Mouse (Mus musculus): ENCODE data around the gene Hadh. TPM values are rescaled to one million over a fixed set of nuclear protein-coding genes. Genes with fewer than 3 reads are reported as not detected.

Gene Hadh
- total and polyA plus RNA-seq, 3 experiments = 42.3 to 73.4 (median 46.9) TPM

DNA sequence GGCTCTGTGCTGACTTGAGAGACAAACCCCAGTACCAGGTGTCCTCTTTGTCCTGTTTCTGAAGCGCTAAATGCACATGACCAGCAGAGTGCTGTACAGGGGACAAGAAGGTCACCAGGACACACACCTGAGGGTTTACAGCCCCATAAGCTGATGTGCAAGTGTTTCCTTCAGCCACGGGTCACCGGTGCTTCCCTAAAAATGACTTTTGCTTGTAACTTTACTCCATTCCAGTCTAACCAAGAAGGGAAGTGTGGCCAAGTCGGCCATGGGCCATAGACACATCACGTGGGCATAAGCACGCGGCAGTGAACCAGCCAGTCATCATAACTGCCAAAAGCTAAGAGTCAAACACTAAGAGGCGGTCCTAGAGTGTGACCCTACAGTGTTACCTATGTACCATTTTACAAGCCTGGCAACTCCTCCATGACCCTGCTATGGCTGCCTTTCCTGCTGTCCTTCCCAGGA lies 25.3 kb downstream of the Hadh start:
- in situ Hi-C loops (cut with MboI; ENCODE audit: low pct_ligation_motif_present, low pct_unique_long_range_greater_than_20kb, low sequenced_read_pairs) (loop anchor here (10.0 kb wide), 1 partner anchor 512 kb away; the partner anchor contains the start of gene Rpl34), dilution Hi-C loops (cut with MboI; ENCODE audit: extremely low pct_ligation_motif_present, extremely low pct_unique_long_range_greater_than_20kb, low sequenced_read_pairs) (no loop called here)
- H3K4me1 ChIP-seq (ENCODE audit: control insufficient read depth in 1 of 2, insufficient read depth in 2 of 2) = peaks cover 4 to 66% of the 10 kb centered on the region in 2 experiments; a peak in 2 of 4 replicates
- H3K79me2 ChIP-seq (replicated peaks; ENCODE audit: control insufficient read depth, extremely low read depth, insufficient read depth, poor library complexity, severe bottlenecking) = no peaks in the 10 kb centered on the region
- peaks cover 3 to 64% of the 10 kb centered on the region in 2 experiments for H3K36me3 ChIP-seq (replicated peaks in 1 of 2; ENCODE audit: control insufficient read depth in 1 of 2, insufficient read depth in 1 of 2, low read length in 1 of 2)
- no peaks in the 10 kb centered on the region for H3K27me3 ChIP-seq (replicated peaks)
- no peak for DNase-seq (ENCODE audit: extremely low read depth)
- H3K9me3 ChIP-seq (replicated peaks; ENCODE audit: low read length) = no peaks in the 10 kb centered on the region
- no peak overlapping the region for H3K27ac ChIP-seq (ENCODE audit: insufficient read depth, low read depth)
- H3K4me2 ChIP-seq (ENCODE audit: insufficient read depth, low read depth, poor library complexity, severe bottlenecking) = no peak overlapping the region
- TF ChIP-seq MAX (IDR thresholded peaks at IDR 0.05; ENCODE audit: low read length) = no peak
- TF ChIP-seq CTCF (conservative IDR thresholded peaks at IDR 0.05 in 1 of 2, IDR thresholded peaks at IDR 0.05 in 1 of 2; ENCODE audit: low read depth in 2 of 2, low read length in 2 of 2) = no peak
- TF ChIP-seq MYC (IDR thresholded peaks at IDR 0.05; ENCODE audit: low read depth, low read length) = no peak
- no peak for TF ChIP-seq ZC3H11A (IDR thresholded peaks at IDR 0.05; ENCODE audit: low read depth, low read length)
- TF ChIP-seq JUN (IDR thresholded peaks at IDR 0.05; ENCODE audit: insufficient read depth, low read depth, low read length) = no peak
- no peak for TF ChIP-seq IRF4 (IDR thresholded peaks at IDR 0.05; ENCODE audit: low read depth, low read length)
- no peak for TF ChIP-seq USF2 (conservative IDR thresholded peaks at IDR 0.05; ENCODE audit: low read depth, low read length)
- no peak for TF ChIP-seq RAD21 (IDR thresholded peaks at IDR 0.05; ENCODE audit: low read depth, low read length)
- no peak overlapping the region for H3K9ac ChIP-seq (ENCODE audit: insufficient read depth, low read depth)
- H3K4me3 ChIP-seq (replicated peaks in 1 of 3; ENCODE audit: low read depth in 2 of 3, low read length in 2 of 3, poor library complexity in 1 of 3) = no peak overlapping the region

DNA sequence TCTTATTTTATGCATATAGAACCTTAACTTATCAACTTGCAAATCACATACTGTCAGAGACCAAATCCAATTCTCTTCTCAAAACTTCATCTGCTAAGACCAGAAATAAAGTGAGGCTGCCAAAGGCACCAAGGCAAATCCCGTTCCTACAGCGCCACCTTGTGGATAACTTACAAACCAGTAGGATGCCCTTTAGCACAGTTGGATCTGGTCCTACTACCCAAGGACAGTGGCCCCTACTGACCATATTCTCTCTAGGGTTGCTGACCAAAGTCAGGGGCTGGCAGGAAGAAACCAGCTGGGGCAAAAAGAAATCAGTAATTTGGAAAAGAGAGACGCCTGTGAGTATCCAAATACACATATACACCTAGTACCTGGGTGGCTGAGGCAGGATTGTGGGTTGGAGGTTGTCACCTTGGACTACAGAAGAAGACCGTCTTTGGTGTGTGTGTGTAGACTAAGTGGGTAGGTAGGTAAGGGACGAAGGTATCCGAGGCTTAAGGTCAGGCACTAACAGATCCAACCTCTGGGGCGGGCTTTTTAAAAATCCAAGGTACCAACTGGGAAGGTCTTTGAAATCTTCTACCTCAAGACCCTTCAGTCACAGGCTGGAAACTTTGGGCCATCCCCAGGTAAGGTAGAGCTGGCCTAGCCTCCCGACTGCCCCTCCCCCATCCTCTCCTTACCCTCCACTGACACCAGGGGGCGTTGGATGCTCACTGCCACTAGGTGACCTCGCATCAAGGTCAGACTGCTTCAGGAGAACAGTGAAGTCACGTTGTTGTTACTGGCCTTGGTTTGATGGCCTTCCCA lies 25.9 kb downstream of the Hadh start:
- H3K79me2 ChIP-seq (replicated peaks; ENCODE audit: control insufficient read depth, extremely low read depth, insufficient read depth, poor library complexity, severe bottlenecking) = no peaks in the 10 kb centered on the region
- dilution Hi-C loops (cut with MboI; ENCODE audit: extremely low pct_ligation_motif_present, extremely low pct_unique_long_range_greater_than_20kb, low sequenced_read_pairs) (no loop called here), in situ Hi-C loops (cut with MboI; ENCODE audit: low pct_ligation_motif_present, low pct_unique_long_range_greater_than_20kb, low sequenced_read_pairs) (loop anchor here (10.0 kb wide), 1 partner anchor 511 kb away; the partner anchor contains the start of gene Rpl34)
- peaks cover 4 to 60% of the 10 kb centered on the region in 2 experiments; a peak in 2 of 4 replicates for H3K4me1 ChIP-seq (ENCODE audit: control insufficient read depth in 1 of 2, insufficient read depth in 2 of 2)
- H3K27ac ChIP-seq (ENCODE audit: insufficient read depth, low read depth) = no peak overlapping the region
- no peaks in the 10 kb centered on the region for H3K27me3 ChIP-seq (replicated peaks)
- no peak overlapping the region for H3K9ac ChIP-seq (ENCODE audit: insufficient read depth, low read depth)
- no peaks in the 10 kb centered on the region for H3K9me3 ChIP-seq (replicated peaks; ENCODE audit: low read length)
- no peak overlapping the region for H3K4me2 ChIP-seq (ENCODE audit: insufficient read depth, low read depth, poor library complexity, severe bottlenecking)
- H3K4me3 ChIP-seq (replicated peaks in 1 of 3; ENCODE audit: low read depth in 2 of 3, low read length in 2 of 3, poor library complexity in 1 of 3) = no peak overlapping the region
- DNase-seq (ENCODE audit: extremely low read depth) = peak; percentile 75
- H3K36me3 ChIP-seq (replicated peaks in 1 of 2; ENCODE audit: control insufficient read depth in 1 of 2, insufficient read depth in 1 of 2, low read length in 1 of 2) = peaks cover 6 to 62% of the 10 kb centered on the region in 2 experiments
- no peak for TF ChIP-seq EP300 (IDR thresholded peaks at IDR 0.05; ENCODE audit: low read length)
- no peak for TF ChIP-seq ELF1 (IDR thresholded peaks at IDR 0.05; ENCODE audit: low read depth, low read length)
- no peak for TF ChIP-seq TCF12 (IDR thresholded peaks at IDR 0.05; ENCODE audit: low read depth, low read length)
- TF ChIP-seq JUN (IDR thresholded peaks at IDR 0.05; ENCODE audit: insufficient read depth, low read depth, low read length) = no peak
- TF ChIP-seq HCFC1 (IDR thresholded peaks at IDR 0.05; ENCODE audit: low read depth, low read length) = no peak
- TF ChIP-seq NRF1 (IDR thresholded peaks at IDR 0.05; ENCODE audit: low read depth, low read length) = no peak
- TF ChIP-seq ZC3H11A (IDR thresholded peaks at IDR 0.05; ENCODE audit: low read depth, low read length) = no peak; the same call in 1 of the 2 replicates
- TF ChIP-seq RCOR1 (conservative IDR thresholded peaks at IDR 0.05; ENCODE audit: low read depth, low read length) = no peak
- no peak for TF ChIP-seq SIN3A (IDR thresholded peaks at IDR 0.05; ENCODE audit: low read length)
- TF ChIP-seq USF2 (conservative IDR thresholded peaks at IDR 0.05; ENCODE audit: low read depth, low read length) = no peak
- peak; percentile 25; the same call in 1 of the 2 replicates for TF ChIP-seq BHLHE40 (IDR thresholded peaks at IDR 0.05; ENCODE audit: low read depth, low read length)
- TF ChIP-seq MAX (IDR thresholded peaks at IDR 0.05; ENCODE audit: low read length) = no peak
- no peak for TF ChIP-seq JUND (conservative IDR thresholded peaks at IDR 0.05; ENCODE audit: low read depth, low read length)
- TF ChIP-seq TBP (conservative IDR thresholded peaks at IDR 0.05; ENCODE audit: low read depth, low read length) = no peak
- TF ChIP-seq CHD1 (IDR thresholded peaks at IDR 0.05; ENCODE audit: low read depth, low read length) = no peak
- no peak for TF ChIP-seq PAX5 (IDR thresholded peaks at IDR 0.05; ENCODE audit: low read length)
- TF ChIP-seq CHD2 (IDR thresholded peaks at IDR 0.05; ENCODE audit: low read length) = peak; percentile 94
- TF ChIP-seq USF1 (IDR thresholded peaks at IDR 0.05; ENCODE audit: low read depth, low read length) = no peak
- TF ChIP-seq RAD21 (IDR thresholded peaks at IDR 0.05; ENCODE audit: low read depth, low read length) = peak; percentile 85
- TF ChIP-seq MYC (IDR thresholded peaks at IDR 0.05; ENCODE audit: low read depth, low read length) = no peak
- no peak for TF ChIP-seq KAT2A (IDR thresholded peaks at IDR 0.05; ENCODE audit: insufficient replicate concordance, low read length)
- TF ChIP-seq E2F4 (IDR thresholded peaks at IDR 0.05; ENCODE audit: insufficient replicate concordance, low read depth, low read length) = no peak
- no peak for TF ChIP-seq ETS1 (conservative IDR thresholded peaks at IDR 0.05; ENCODE audit: low read depth, low read length)
- no peak for TF ChIP-seq POLR2A (IDR thresholded peaks at IDR 0.05; ENCODE audit: low read depth, low read length)
- no peak for TF ChIP-seq ZMIZ1 (IDR thresholded peaks at IDR 0.05; ENCODE audit: low read depth, low read length)
- no peak for TF ChIP-seq ZKSCAN1 (IDR thresholded peaks at IDR 0.05; ENCODE audit: borderline replicate concordance, low read depth, low read length)
- peak; percentile 59 to 90 for TF ChIP-seq CTCF (conservative IDR thresholded peaks at IDR 0.05 in 1 of 2, IDR thresholded peaks at IDR 0.05 in 1 of 2; ENCODE audit: low read depth in 2 of 2, low read length in 2 of 2)
- TF ChIP-seq UBTF (IDR thresholded peaks at IDR 0.05; ENCODE audit: low read depth, low read length) = no peak
- peak; percentile 64 for TF ChIP-seq SMC3 (IDR thresholded peaks at IDR 0.05; ENCODE audit: low read depth, low read length)

Measured in CH12.LX (cell line).